In the genomic region with DNA sequence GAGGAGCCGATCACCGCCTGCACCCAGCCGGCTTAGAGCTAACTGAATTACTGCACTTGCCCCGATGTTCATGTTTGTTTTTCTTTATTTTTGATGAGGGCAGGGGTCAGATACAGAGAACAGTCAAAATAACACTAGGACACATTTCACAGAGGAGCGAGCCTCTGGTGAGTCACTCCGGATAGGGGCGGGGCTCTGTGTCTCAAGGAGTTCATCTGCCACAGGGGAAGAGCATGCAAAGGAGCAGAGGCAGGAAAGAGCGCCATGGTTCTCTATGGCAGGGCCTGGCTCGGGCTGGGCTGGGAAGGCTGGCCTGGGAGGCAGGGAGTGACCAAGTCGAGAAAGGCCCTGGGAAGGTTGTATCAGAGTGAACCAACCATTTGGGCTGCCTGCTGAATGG, we compare ENCODE assay signal across 12 mouse cellular contexts.
DNase-seq lines count a peak whose midpoint lies in the region; ATAC-seq and TF ChIP-seq lines count a peak whose summit lies in the region.
"Had no signal": no experiment of that assay in that cellular context is flagged by ENCODE, and none has a peak within 500 bp of the region (broad histone marks: within the 10 kb centered on the region; RNA-seq: fewer than 3 reads in every experiment).

No protein-coding gene starts in this region.

- no peak overlapping the region for H3K9ac ChIP-seq in kidney, postnatal 0 days (ENCODE audit: low read depth, low read length)
- H3K9ac ChIP-seq: embryonic facial prominence, embryonic 12.5 days had no signal

- H3K36me3 ChIP-seq in kidney, postnatal 0 days (ENCODE audit: insufficient read depth, low read length) = no peaks in the 10 kb centered on the region
- no peaks in the 10 kb centered on the region for H3K36me3 ChIP-seq in limb, embryonic 10.5 days
- H3K36me3 ChIP-seq: embryonic facial prominence, embryonic 12.5 days had no signal

- H3K27me3 ChIP-seq in kidney, postnatal 0 days (ENCODE audit: insufficient read depth, low read length) = no peaks in the 10 kb centered on the region
- no peaks in the 10 kb centered on the region for H3K27me3 ChIP-seq in limb, embryonic 10.5 days (ENCODE audit: low read depth, poor library complexity, severe bottlenecking)
- H3K27me3 ChIP-seq: embryonic facial prominence, embryonic 12.5 days had no signal

- peak; percentile 89 for DNase-seq in heart, adult 11 months
- no peak for DNase-seq in heart, adult 9 months (ENCODE audit: low spot score in 2 of 2)
- DNase-seq in adrenal gland, postnatal 25 days = peak; percentile 61
- peak; percentile 62 for DNase-seq in kidney, postnatal 0 days (ENCODE audit: low spot score)
- peak; percentile 19 for DNase-seq in lung, postnatal 14 days
- DNase-seq in layer of hippocampus, adult 2 months (ENCODE audit: low spot score in 2 of 2) = no peak
- DNase-seq in ovary, adult 18-20 months (ENCODE audit: low spot score) = no peak
- DNase-seq in limb, embryonic 10.5 days (ENCODE audit: low spot score) = no peak
- DNase-seq: layer of hippocampus, adult 9-11 months had no signal

- no peak overlapping the region for H3K4me2 ChIP-seq in kidney, postnatal 0 days (ENCODE audit: low read length)
- H3K4me2 ChIP-seq: embryonic facial prominence, embryonic 12.5 days had no signal

- H3K4me3 ChIP-seq in kidney, postnatal 0 days (replicated peaks; ENCODE audit: low read depth, low read length) = no peak overlapping the region
- H3K4me3 ChIP-seq in layer of hippocampus, adult 2 months = no peak overlapping the region
- no peak overlapping the region for H3K4me3 ChIP-seq in limb, embryonic 10.5 days
- H3K4me3 ChIP-seq: embryonic facial prominence, embryonic 12.5 days; megakaryocyte, embryonic 14.5 days had no signal

- no peak for TF ChIP-seq CTCF in kidney, postnatal 0 days (IDR thresholded peaks at IDR 0.05; ENCODE audit: low read depth)
- TF ChIP-seq CTCF in layer of hippocampus, adult 2 months (conservative IDR thresholded peaks at IDR 0.05) = no peak

- no peak overlapping the region for H3K27ac ChIP-seq in kidney, postnatal 0 days
- no peak overlapping the region for H3K27ac ChIP-seq in layer of hippocampus, adult 2 months
- no peak overlapping the region for H3K27ac ChIP-seq in limb, embryonic 10.5 days

- ATAC-seq in kidney, postnatal 0 days (replicated peaks; ENCODE audit: low FRiP score, low read depth) = no peak
- ATAC-seq: activated CD4-positive, CD25-positive, alpha-beta regulatory T cell, adult 4 months had no signal

- H3K4me1 ChIP-seq in kidney, postnatal 0 days (replicated peaks; ENCODE audit: insufficient read depth, low read length) = no peaks in the 10 kb centered on the region
- H3K4me1 ChIP-seq in limb, embryonic 10.5 days = no peaks in the 10 kb centered on the region
- H3K4me1 ChIP-seq: megakaryocyte, embryonic 14.5 days had no signal

- WGBS in kidney, postnatal 0 days = 54% methylated on average over 10 of the region's 10 CpGs
- WGBS in limb, embryonic 10.5 days = 87% methylated on average over 10 of the region's 10 CpGs

- no peaks in the 10 kb centered on the region for H3K9me3 ChIP-seq in kidney, postnatal 0 days (replicated peaks; ENCODE audit: low read length)
- no peaks in the 10 kb centered on the region for H3K9me3 ChIP-seq in limb, embryonic 10.5 days (replicated peaks)
- H3K9me3 ChIP-seq: embryonic facial prominence, embryonic 12.5 days had no signal

Comparison
In these comparisons a context has a peak if more than half of its experiments do, and no peak if none do; other contexts are left out.
1. DNase-seq: peak in heart, adult 11 months (single experiment), adrenal gland, postnatal 25 days (single experiment), kidney, postnatal 0 days (single experiment) and lung, postnatal 14 days (single experiment); none in heart, adult 9 months (0 of 2), layer of hippocampus, adult 2 months (0 of 2), ovary, adult 18-20 months (single experiment) and limb, embryonic 10.5 days (single experiment).